25 mouse cellular contexts compared by ENCODE assay signal in genomic region chr17:77116972-77117371, GRCm38 (mm10).
"Had no signal": no experiment of that assay in that cellular context is flagged by ENCODE, and none has a peak within 500 bp of the region (broad histone marks: within the 10 kb centered on the region; RNA-seq: fewer than 3 reads in every experiment).

No protein-coding gene starts in this region.

- H3K9ac ChIP-seq: heart, embryonic 12.5 days; hindbrain, embryonic 15.5 days; intestine, embryonic 15.5 days; limb, embryonic 12.5 days; liver, embryonic 13.5 days had no signal

- H3K27me3 ChIP-seq: heart, embryonic 12.5 days; hindbrain, embryonic 15.5 days; intestine, embryonic 15.5 days; limb, embryonic 12.5 days; liver, embryonic 13.5 days had no signal

- H3K36me3 ChIP-seq: heart, embryonic 10.5 days; heart, embryonic 12.5 days; hindbrain, embryonic 10.5 days; hindbrain, embryonic 15.5 days; intestine, embryonic 15.5 days; limb, embryonic 10.5 days; limb, embryonic 12.5 days; liver, embryonic 13.5 days had no signal

- H3K27ac ChIP-seq: gastrocnemius, adult 2 months; heart, embryonic 10.5 days; hindbrain, embryonic 10.5 days; hindbrain, embryonic 15.5 days; intestine, embryonic 15.5 days; layer of hippocampus, adult 2 months; left cerebral cortex, adult 2 months; limb, embryonic 10.5 days; limb, embryonic 12.5 days; liver, embryonic 13.5 days had no signal

- H3K9me3 ChIP-seq: heart, embryonic 10.5 days; heart, embryonic 12.5 days; hindbrain, embryonic 10.5 days; hindbrain, embryonic 15.5 days; intestine, embryonic 15.5 days; limb, embryonic 10.5 days; limb, embryonic 12.5 days; liver, embryonic 13.5 days had no signal

- DNase-seq: gastrocnemius, adult 2 months; gastrocnemius, postnatal 10 days; gastrocnemius, postnatal 25 days; heart, adult 18-20 months; heart, postnatal 10 days; heart, postnatal 4 days; kidney, adult 18-20 months; kidney, adult 8-10 months; kidney, postnatal 10 days; kidney, postnatal 25 days; kidney, postnatal 4 days; liver; liver, embryonic 13.5 days had no signal

- ATAC-seq: inflammation-experienced regulatory T-cells, adult 6 months; intestine, embryonic 15.5 days; intestine, postnatal 0 days had no signal

- H3K4me1 ChIP-seq: heart, embryonic 10.5 days; heart, embryonic 12.5 days; hindbrain, embryonic 10.5 days; hindbrain, embryonic 15.5 days; intestine, embryonic 15.5 days; limb, embryonic 10.5 days; limb, embryonic 12.5 days; liver, embryonic 13.5 days had no signal

- H3K4me2 ChIP-seq: heart, embryonic 12.5 days; hindbrain, embryonic 15.5 days; intestine, embryonic 15.5 days; limb, embryonic 12.5 days; liver, embryonic 11.5 days; liver, embryonic 13.5 days had no signal

- H3K4me3 ChIP-seq: gastrocnemius, adult 2 months; heart, embryonic 10.5 days; heart, embryonic 12.5 days; hindbrain, embryonic 10.5 days; hindbrain, embryonic 15.5 days; intestine, embryonic 15.5 days; layer of hippocampus, adult 2 months; left cerebral cortex, adult 2 months; limb, embryonic 10.5 days; limb, embryonic 12.5 days; liver, embryonic 13.5 days had no signal
